In genomic region chr11:48808737-48809433, GRCm38 (mm10) we compare ENCODE assay signal across 8 mouse cellular contexts. TPM values are rescaled to one million over a fixed set of nuclear protein-coding genes. Genes with fewer than 3 reads are reported as not detected.
A peak's percentile ranks its signal among the peaks of the same experiment; 100 is the strongest.
DNase-seq lines count a peak whose midpoint lies in the region; ATAC-seq and TF ChIP-seq lines count a peak whose summit lies in the region.
"Had no signal": no experiment of that assay in that cellular context is flagged by ENCODE, and none has a peak within 500 bp of the region (broad histone marks: within the 10 kb centered on the region; RNA-seq: fewer than 3 reads in every experiment).

No protein-coding gene starts in this region.

- TF ChIP-seq CTCF in kidney, postnatal 0 days (IDR thresholded peaks at IDR 0.05; ENCODE audit: low read depth) = no peak

- 71% methylated on average over 16 of the region's 16 CpGs for WGBS in kidney, postnatal 0 days

- H3K27me3 ChIP-seq in kidney, postnatal 0 days (ENCODE audit: insufficient read depth, low read length) = no peaks in the 10 kb centered on the region

- no peaks in the 10 kb centered on the region for H3K9me3 ChIP-seq in kidney, postnatal 0 days (replicated peaks; ENCODE audit: low read length)

- no peak for ATAC-seq in kidney, postnatal 0 days (replicated peaks; ENCODE audit: low FRiP score, low read depth)
- ATAC-seq in granulocyte monocyte progenitor cell, adult 5-6 weeks (replicated peaks; ENCODE audit: poor library complexity, severe bottlenecking) = peak; percentile 60
- ATAC-seq in erythroid progenitor cell, adult 5-6 weeks (replicated peaks; ENCODE audit: low FRiP score, poor library complexity, severe bottlenecking) = no peak
- ATAC-seq: inflammation-experienced regulatory T-cells, adult 6 months had no signal

- H3K4me1 ChIP-seq in kidney, postnatal 0 days (replicated peaks; ENCODE audit: insufficient read depth, low read length) = no peaks in the 10 kb centered on the region

- no peak overlapping the region for H3K9ac ChIP-seq in kidney, postnatal 0 days (ENCODE audit: low read depth, low read length)

- 0 out of 2 replicates have a peak overlapping the region, but pooled peaks have one; percentile 19 for H3K27ac ChIP-seq in kidney, postnatal 0 days

- no peak for DNase-seq in kidney, postnatal 0 days (ENCODE audit: low spot score)
- DNase-seq in kidney, postnatal 36 days = no peak
- peak; percentile 62 to 67 for DNase-seq in urinary bladder, postnatal 4 days (ENCODE audit: low spot score in 2 of 2)
- no peak for DNase-seq in urinary bladder, postnatal 25 days (ENCODE audit: low spot score)
- DNase-seq in embryo, embryonic 10.5 days (ENCODE audit: low spot score) = no peak

- H3K36me3 ChIP-seq in kidney, postnatal 0 days (ENCODE audit: insufficient read depth, low read length) = peaks cover 71% of the 10 kb centered on the region

- H3K4me2 ChIP-seq in kidney, postnatal 0 days (ENCODE audit: low read length) = no peak overlapping the region

- no peak overlapping the region for H3K4me3 ChIP-seq in kidney, postnatal 0 days (replicated peaks; ENCODE audit: low read depth, low read length)

RNA-seq across cellular contexts. Expression of gene Trim41, which starts 8.3 kb away (rescaled TPM):
- polyA plus RNA-seq in kidney, postnatal 0 days (2015; fragmentation: Nextera tagmentation; extraction: Ambion mirVana) = 5.2 and 5.3 TPM in 2 replicates
- total RNA-seq in granulocyte monocyte progenitor cell, adult 5-6 weeks (2014; fragmentation: Nextera tagmentation) = 17.1 and 24.2 TPM in 2 replicates
- 39.4 and 50.8 TPM in 2 replicates for total RNA-seq in granulocyte monocyte progenitor cell, adult 5-6 weeks (2017)
- total RNA-seq in erythroid progenitor cell, adult 5-6 weeks (2015; ENCODE audit: low replicate concordance) = 8.8 and 10.1 TPM in 2 replicates
- 17.5 and 41.5 TPM in 2 replicates for total RNA-seq in erythroid progenitor cell, adult 5-6 weeks (2017; ENCODE audit: low replicate concordance)

RNA-seq across cellular contexts. Expression of gene Rack1, which starts 8.8 kb away (rescaled TPM):
- 732 and 795 TPM in 2 replicates for polyA plus RNA-seq in kidney, postnatal 0 days (2015; fragmentation: Nextera tagmentation; extraction: Ambion mirVana)
- 2,229 and 2,435 TPM in 2 replicates for total RNA-seq in granulocyte monocyte progenitor cell, adult 5-6 weeks (2014; fragmentation: Nextera tagmentation)
- 1,577 and 1,773 TPM in 2 replicates for total RNA-seq in granulocyte monocyte progenitor cell, adult 5-6 weeks (2017)
- total RNA-seq in erythroid progenitor cell, adult 5-6 weeks (2015; ENCODE audit: low replicate concordance) = 648 and 827 TPM in 2 replicates
- 220 and 369 TPM in 2 replicates for total RNA-seq in erythroid progenitor cell, adult 5-6 weeks (2017; ENCODE audit: low replicate concordance)

RNA-seq across cellular contexts. Expression of gene Trim7, which starts 17.1 kb away (rescaled TPM):
- 10.2 and 10.5 TPM in 2 replicates for polyA plus RNA-seq in kidney, postnatal 0 days (2015; fragmentation: Nextera tagmentation; extraction: Ambion mirVana)
- not detected in 2 replicates for total RNA-seq in granulocyte monocyte progenitor cell, adult 5-6 weeks (2014; fragmentation: Nextera tagmentation)
- 0.30 and 0.41 TPM in 2 replicates for total RNA-seq in granulocyte monocyte progenitor cell, adult 5-6 weeks (2017)
- total RNA-seq in erythroid progenitor cell, adult 5-6 weeks (2015; ENCODE audit: low replicate concordance) = 0.42 TPM in 1 of 2 replicates, not detected in the other
- total RNA-seq in erythroid progenitor cell, adult 5-6 weeks (2017; ENCODE audit: low replicate concordance) = 1.0 TPM in 1 of 2 replicates, not detected in the other

RNA-seq across cellular contexts. Expression of gene Gm12184, which starts 17.6 kb away (rescaled TPM):
- polyA plus RNA-seq in kidney, postnatal 0 days (2015; fragmentation: Nextera tagmentation; extraction: Ambion mirVana) = 4.4 and 10.3 TPM in 2 replicates
- 2.9 and 10.5 TPM in 2 replicates for total RNA-seq in granulocyte monocyte progenitor cell, adult 5-6 weeks (2014; fragmentation: Nextera tagmentation)
- 14.2 and 35.9 TPM in 2 replicates for total RNA-seq in granulocyte monocyte progenitor cell, adult 5-6 weeks (2017)
- 2.9 TPM in 1 of 2 replicates, not detected in the other for total RNA-seq in erythroid progenitor cell, adult 5-6 weeks (2015; ENCODE audit: low replicate concordance)
- 9.6 TPM in 1 of 2 replicates, not detected in the other for total RNA-seq in erythroid progenitor cell, adult 5-6 weeks (2017; ENCODE audit: low replicate concordance)

Comparison
In these comparisons a context has a peak if more than half of its experiments do, and no peak if none do; other contexts are left out.
1. DNase-seq: peak in urinary bladder, postnatal 4 days (2 of 2); none in kidney, postnatal 0 days (single experiment), kidney, postnatal 36 days (0 of 2), urinary bladder, postnatal 25 days (single experiment) and embryo, embryonic 10.5 days (single experiment).